Mouse (Mus musculus) spleen, postnatal 0 days (tissue): ENCODE measurements around the gene Olfr854. TPM values are rescaled to one million over a fixed set of nuclear protein-coding genes. Genes with fewer than 3 reads are reported as not detected.

Source experiments
- polyA plus RNA-seq: library from polyadenylated mRNA; unstranded; fragments of >200 nt; fragmentation: Nextera tagmentation; extraction: Ambion mirVana; gene quantifications from 2 replicates; pipeline ENCODE4 v1.2.1, GENCODE M21; 2015

The Olfr854 gene
- not detected in 2 replicates for polyA plus RNA-seq

DNA sequence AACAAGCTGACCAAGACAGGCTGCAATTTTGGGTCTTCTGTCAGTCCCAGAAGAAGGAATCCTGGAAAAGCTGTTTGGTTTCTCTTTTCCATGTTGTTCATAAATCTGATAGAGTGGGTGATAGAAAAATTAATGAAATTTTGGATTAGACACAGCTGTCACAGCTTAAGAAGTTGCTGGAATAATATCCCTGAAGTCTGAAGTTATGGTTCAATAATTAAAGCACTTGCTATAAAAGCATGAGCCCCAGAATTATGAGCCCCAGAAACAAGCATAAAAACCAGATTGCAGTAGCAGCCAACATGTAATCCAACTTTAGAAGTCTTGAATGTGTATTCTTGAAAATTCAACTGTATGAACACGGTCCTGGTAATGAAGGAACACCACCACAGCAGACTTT is at the start of gene Olfr854:
Gene Olfr854 (minus strand): TSS at position 101 of the 400 bp plus-strand sequence.

DNA sequence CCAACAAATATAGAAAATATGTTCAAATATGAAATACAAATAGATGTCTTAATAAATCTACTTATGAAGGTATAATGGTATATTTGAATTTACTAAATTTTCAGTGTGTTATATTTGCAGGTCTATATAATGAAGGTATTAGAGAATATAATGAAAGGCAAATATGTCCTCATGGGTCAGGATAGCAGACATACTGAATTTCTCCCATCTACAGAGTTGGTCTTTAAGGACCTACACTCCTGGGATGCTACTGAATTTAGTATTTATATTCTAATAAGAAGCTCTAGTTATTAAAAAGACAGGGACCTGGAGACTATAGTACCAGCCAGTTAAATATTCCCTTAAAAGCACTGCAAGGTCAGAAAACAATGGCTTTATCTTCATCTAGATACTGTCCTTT is 15.1 kb upstream of the Olfr854 start, which contains the start of gene Olfr855:
Gene Olfr855 (plus strand): TSS at position 301 of the 400 bp plus-strand sequence.

DNA sequence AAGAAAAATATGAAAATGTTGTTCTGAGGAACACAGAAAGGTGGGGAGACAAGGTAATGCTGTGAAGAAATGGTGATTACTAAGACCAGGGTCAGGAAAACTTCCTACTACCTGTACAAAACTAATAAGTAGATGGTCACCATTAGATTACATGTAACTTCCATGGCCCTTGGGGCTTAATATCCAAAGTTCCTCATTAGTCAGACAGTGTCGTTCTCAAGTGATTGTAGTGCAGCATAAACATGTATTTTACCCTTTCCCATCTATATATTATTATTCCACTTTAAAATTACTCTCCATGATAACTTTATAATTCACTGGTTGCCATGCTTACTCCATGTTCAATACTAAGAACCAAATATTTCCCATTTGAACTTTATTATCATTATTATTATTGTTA is 26.2 kb downstream of the Olfr854 start, which contains the start of gene Olfr853:
Gene Olfr853 (minus strand): TSS at position 101 of the 400 bp plus-strand sequence.

Other genes starting within 250 kb of the Olfr854 start
- not detected in 2 replicates for gene Olfr845, start 230.9 kb downstream of the Olfr854 start, polyA plus RNA-seq
- gene Olfr846, start 203.4 kb downstream of the Olfr854 start, polyA plus RNA-seq, result not detected in 2 replicates
- not detected in 2 replicates for gene Olfr847, start 188.7 kb downstream of the Olfr854 start, polyA plus RNA-seq
- gene Olfr849, start 127.1 kb downstream of the Olfr854 start, polyA plus RNA-seq, result not detected in 2 replicates
- not detected in 2 replicates for gene Olfr850, start 89.1 kb downstream of the Olfr854 start, polyA plus RNA-seq
- not detected in 2 replicates for gene Olfr851, start 74.1 kb downstream of the Olfr854 start, polyA plus RNA-seq
- gene Olfr853, start 26.3 kb downstream of the Olfr854 start, polyA plus RNA-seq, result not detected in 2 replicates
- gene Olfr855, start 15.2 kb upstream of the Olfr854 start, polyA plus RNA-seq, result not detected in 2 replicates
- 9.1 and 10.0 TPM in 2 replicates for gene Zfp317, start 54.7 kb upstream of the Olfr854 start, polyA plus RNA-seq
- not detected in 2 replicates for gene Olfr857, start 142.1 kb upstream of the Olfr854 start, polyA plus RNA-seq
- gene Olfr58, start 212.9 kb upstream of the Olfr854 start, polyA plus RNA-seq, result not detected in 2 replicates
- gene Olfr859, start 237.5 kb upstream of the Olfr854 start, polyA plus RNA-seq, result not detected in 2 replicates